Mouse (Mus musculus): Measurements from ENCODE around the gene Pced1a. TPM values are rescaled to one million over a fixed set of nuclear protein-coding genes. Genes with fewer than 3 reads are reported as not detected.

Gene Pced1a
- polyA plus RNA-seq, 1 experiment: 11.6 TPM

GRCm38 (mm10) chr2:130401891-130402290 lies 22.6 kb downstream of the Pced1a start:
- Histone ChIP-seq H3K36me3 (ENCODE audit: control insufficient read depth, insufficient read depth, low read length) (no peaks in the 10 kb centered on the region), H3K27ac (ENCODE audit: insufficient read depth, low read depth, low read length) (no peak overlapping the region), H3K4me1 (ENCODE audit: control insufficient read depth, insufficient read depth, insufficient read length, low read length) (no peaks in the 10 kb centered on the region), H3K4me3 (ENCODE audit: low read depth, low read length) (no peak overlapping the region), H3K27me3 (ENCODE audit: control insufficient read depth, insufficient read depth, low read length) (peaks cover 13% of the 10 kb centered on the region)
- 68% methylated on average over 4 of the region's 4 CpGs for WGBS
- TF ChIP-seq CTCF (IDR thresholded peaks at IDR 0.05; ENCODE audit: extremely low read depth, insufficient read length, insufficient replicate concordance, low read depth, low read length): no peak
- TF ChIP-seq POLR2A (IDR thresholded peaks at IDR 0.05; ENCODE audit: low read depth, low read length): no peak

GRCm38 (mm10) chr2:130400046-130400445 lies 24.5 kb downstream of the Pced1a start:
- 89% methylated on average over 1 of the region's 1 CpGs for WGBS
- TF ChIP-seq CTCF (IDR thresholded peaks at IDR 0.05; ENCODE audit: extremely low read depth, insufficient read length, insufficient replicate concordance, low read depth, low read length) (no peak), POLR2A (IDR thresholded peaks at IDR 0.05; ENCODE audit: low read depth, low read length) (no peak)
- Histone ChIP-seq H3K27me3 (ENCODE audit: control insufficient read depth, insufficient read depth, low read length) (peaks cover 18% of the 10 kb centered on the region), H3K27ac (ENCODE audit: insufficient read depth, low read depth, low read length) (no peak overlapping the region), H3K36me3 (ENCODE audit: control insufficient read depth, insufficient read depth, low read length) (no peaks in the 10 kb centered on the region), H3K4me3 (ENCODE audit: low read depth, low read length) (no peak overlapping the region), H3K4me1 (ENCODE audit: control insufficient read depth, insufficient read depth, insufficient read length, low read length) (no peaks in the 10 kb centered on the region)

- no peak overlapping the region for H3K27ac ChIP-seq (ENCODE audit: insufficient read depth, low read depth, low read length)
- no peak overlapping the region for H3K4me3 ChIP-seq (ENCODE audit: low read depth, low read length)
- 19% methylated on average over 14 of the region's 14 CpGs for WGBS
- no peaks in the 10 kb centered on the region for H3K4me1 ChIP-seq (ENCODE audit: control insufficient read depth, insufficient read depth, insufficient read length, low read length)
- no peaks in the 10 kb centered on the region for H3K36me3 ChIP-seq (ENCODE audit: control insufficient read depth, insufficient read depth, low read length)
- TF ChIP-seq CTCF (IDR thresholded peaks at IDR 0.05; ENCODE audit: extremely low read depth, insufficient read length, insufficient replicate concordance, low read depth, low read length) (no peak), POLR2A (IDR thresholded peaks at IDR 0.05; ENCODE audit: low read depth, low read length) (no peak)
- H3K27me3 ChIP-seq (ENCODE audit: control insufficient read depth, insufficient read depth, low read length): peaks cover 18% of the 10 kb centered on the region
Observed at GRCm38 (mm10) chr2:130398091-130398490, 26.4 kb downstream of the Pced1a start.

- H3K27me3 ChIP-seq (ENCODE audit: control insufficient read depth, insufficient read depth, low read length): peaks cover 18% of the 10 kb centered on the region
- WGBS: 4% methylated on average over 47 of the region's 53 CpGs
Observed at GRCm38 (mm10) chr2:130397186-130397985, 27.1 kb downstream of the Pced1a start, which contains the start of gene Cpxm1. Cpxm1 (minus strand) TSS chr2:130397574.

GRCm38 (mm10) chr2:130395696-130396095 lies 28.8 kb downstream of the Pced1a start:
- H3K4me1 ChIP-seq (ENCODE audit: control insufficient read depth, insufficient read depth, insufficient read length, low read length): no peaks in the 10 kb centered on the region
- no peaks in the 10 kb centered on the region for H3K36me3 ChIP-seq (ENCODE audit: control insufficient read depth, insufficient read depth, low read length)
- H3K27ac ChIP-seq (ENCODE audit: insufficient read depth, low read depth, low read length): no peak overlapping the region
- TF ChIP-seq CTCF (IDR thresholded peaks at IDR 0.05; ENCODE audit: extremely low read depth, insufficient read length, insufficient replicate concordance, low read depth, low read length) (no peak), POLR2A (IDR thresholded peaks at IDR 0.05; ENCODE audit: low read depth, low read length) (no peak)
- H3K27me3 ChIP-seq (ENCODE audit: control insufficient read depth, insufficient read depth, low read length): peaks cover 18% of the 10 kb centered on the region
- no peak overlapping the region for H3K4me3 ChIP-seq (ENCODE audit: low read depth, low read length)
- WGBS: 88% methylated on average over 11 of the region's 11 CpGs

More at GRCm38 (mm10) chr2:130397186-130397985, 27.1 kb downstream of the Pced1a start, which contains the start of gene Cpxm1:
- H3K4me1 ChIP-seq (ENCODE audit: control insufficient read depth, insufficient read depth, insufficient read length, low read length): no peaks in the 10 kb centered on the region
- TF ChIP-seq POLR2A (IDR thresholded peaks at IDR 0.05; ENCODE audit: low read depth, low read length): no peak
- TF ChIP-seq CTCF (IDR thresholded peaks at IDR 0.05; ENCODE audit: extremely low read depth, insufficient read length, insufficient replicate concordance, low read depth, low read length): no peak
- peak within 1 kb of the TSS; percentile 11 for H3K4me3 ChIP-seq (ENCODE audit: low read depth, low read length)
- H3K27ac ChIP-seq (ENCODE audit: insufficient read depth, low read depth, low read length): no peak within 1 kb of the TSS
- no peaks in the 10 kb centered on the region for H3K36me3 ChIP-seq (ENCODE audit: control insufficient read depth, insufficient read depth, low read length)

- WGBS: 79% methylated on average over 3 of the region's 3 CpGs
- no peaks in the 10 kb centered on the region for H3K4me1 ChIP-seq (ENCODE audit: control insufficient read depth, insufficient read depth, insufficient read length, low read length)
Observed at GRCm38 (mm10) chr2:130392836-130393235, 31.7 kb downstream of the Pced1a start.

GRCm38 (mm10) chr2:130390993-130391625 lies 33.4 kb downstream of the Pced1a start:
- WGBS: 59% methylated on average over 11 of the region's 11 CpGs
- Histone ChIP-seq H3K27me3 (ENCODE audit: control insufficient read depth, insufficient read depth, low read length) (no peaks in the 10 kb centered on the region), H3K27ac (ENCODE audit: insufficient read depth, low read depth, low read length) (no peak overlapping the region), H3K4me3 (ENCODE audit: low read depth, low read length) (no peak overlapping the region), H3K4me1 (ENCODE audit: control insufficient read depth, insufficient read depth, insufficient read length, low read length) (no peaks in the 10 kb centered on the region), H3K36me3 (ENCODE audit: control insufficient read depth, insufficient read depth, low read length) (no peaks in the 10 kb centered on the region)
- no peak for TF ChIP-seq POLR2A (IDR thresholded peaks at IDR 0.05; ENCODE audit: low read depth, low read length)
- no peak for TF ChIP-seq CTCF (IDR thresholded peaks at IDR 0.05; ENCODE audit: extremely low read depth, insufficient read length, insufficient replicate concordance, low read depth, low read length)

More at GRCm38 (mm10) chr2:130392836-130393235, 31.7 kb downstream of the Pced1a start:
- Histone ChIP-seq H3K36me3 (ENCODE audit: control insufficient read depth, insufficient read depth, low read length) (no peaks in the 10 kb centered on the region), H3K27me3 (ENCODE audit: control insufficient read depth, insufficient read depth, low read length) (peaks cover 14% of the 10 kb centered on the region), H3K4me3 (ENCODE audit: low read depth, low read length) (no peak overlapping the region), H3K27ac (ENCODE audit: insufficient read depth, low read depth, low read length) (no peak overlapping the region)
- TF ChIP-seq POLR2A (IDR thresholded peaks at IDR 0.05; ENCODE audit: low read depth, low read length): no peak
- no peak for TF ChIP-seq CTCF (IDR thresholded peaks at IDR 0.05; ENCODE audit: extremely low read depth, insufficient read length, insufficient replicate concordance, low read depth, low read length)

All from small intestine, adult 2 months (tissue).